Mouse (Mus musculus) E14TG2a.4 (cell line): ENCODE measurements around the gene Ptrh1.

Source experiments
- H3K27me3 ChIP-seq: 2 replicates; pipeline ENCODE4 v1.6.1; 2014; ENCODE audit warnings: low read length, control low read depth; ENCODE audit not compliant: insufficient read depth
- H3K36me3 ChIP-seq: 2 replicates; pipeline ENCODE4 v1.6.1; 2014; ENCODE audit warnings: low read length, control low read depth; ENCODE audit not compliant: insufficient read depth
- H3K4me1 ChIP-seq: replicated peaks from 2 replicates; pipeline ENCODE4 v1.6.1; 2014; ENCODE audit warnings: low read depth, low read length, control low read depth
- H3K4me3 ChIP-seq: replicated peaks from 2 replicates; pipeline ENCODE4 v1.5.1; 2014; ENCODE audit warnings: mild to moderate bottlenecking, low read length
- H3K9me3 ChIP-seq: 2 replicates; pipeline ENCODE4 v1.6.1; 2014; ENCODE audit warnings: low read length, control low read depth
- CTCF ChIP-seq: conservative IDR thresholded peaks from 2 replicates; pipeline ENCODE4 v1.5.1; 2014; ENCODE audit warnings: low read length
- NANOG ChIP-seq: IDR thresholded peaks from 2 replicates; pipeline ENCODE4 v1.6.1; 2014; ENCODE audit warnings: borderline replicate concordance, low read length, mixed read lengths
- POU5F1 ChIP-seq: IDR thresholded peaks from 2 replicates; pipeline ENCODE4 v1.6.1; 2014; ENCODE audit warnings: low read length, borderline replicate concordance

Ptrh1 gene

GRCm38 (mm10) chr2:32821041-32821802, 45.6 kb downstream of the Ptrh1 start:
- TF ChIP-seq NANOG (no peak), CTCF (peak; percentile 73), POU5F1 (no peak)
- H3K4me1 ChIP-seq, result peaks cover 27% of the 10 kb centered on the region
- no peaks in the 10 kb centered on the region for H3K36me3 ChIP-seq
- no peak overlapping the region for H3K4me3 ChIP-seq
- no peaks in the 10 kb centered on the region for H3K9me3 ChIP-seq
- H3K27me3 ChIP-seq, result no peaks in the 10 kb centered on the region

GRCm38 (mm10) chr2:32822643-32823042, 47.1 kb downstream of the Ptrh1 start:
- TF ChIP-seq CTCF (no peak), POU5F1 (no peak)

GRCm38 (mm10) chr2:32823153-32823552, 47.6 kb downstream of the Ptrh1 start:
- TF ChIP-seq NANOG (no peak), POU5F1 (no peak), CTCF (no peak)
- H3K4me3 ChIP-seq, result no peak overlapping the region
- no peaks in the 10 kb centered on the region for H3K36me3 ChIP-seq
- H3K4me1 ChIP-seq, result peaks cover 13% of the 10 kb centered on the region
- H3K27me3 ChIP-seq, result no peaks in the 10 kb centered on the region
- no peaks in the 10 kb centered on the region for H3K9me3 ChIP-seq

More at GRCm38 (mm10) chr2:32822643-32823042, 47.1 kb downstream of the Ptrh1 start:
- H3K9me3 ChIP-seq, result no peaks in the 10 kb centered on the region
- H3K36me3 ChIP-seq, result no peaks in the 10 kb centered on the region
- H3K4me1 ChIP-seq, result peaks cover 18% of the 10 kb centered on the region
- no peaks in the 10 kb centered on the region for H3K27me3 ChIP-seq
- no peak overlapping the region for H3K4me3 ChIP-seq

GRCm38 (mm10) chr2:32823579-32824154, 48.1 kb downstream of the Ptrh1 start:
- no peaks in the 10 kb centered on the region for H3K9me3 ChIP-seq
- TF ChIP-seq NANOG (no peak), CTCF (no peak), POU5F1 (no peak)
- no peaks in the 10 kb centered on the region for H3K36me3 ChIP-seq
- 0 out of 2 replicates have a peak, but pooled peaks cover 11% of the 10 kb centered on the region for H3K4me1 ChIP-seq
- no peak overlapping the region for H3K4me3 ChIP-seq
- no peaks in the 10 kb centered on the region for H3K27me3 ChIP-seq

- Histone ChIP-seq H3K9me3 (no peaks in the 10 kb centered on the region), H3K4me1 (0 out of 2 replicates have a peak, but pooled peaks cover 11% of the 10 kb centered on the region), H3K4me3 (no peak overlapping the region), H3K27me3 (no peaks in the 10 kb centered on the region), H3K36me3 (no peaks in the 10 kb centered on the region)
- TF ChIP-seq POU5F1, result no peak
- no peak for TF ChIP-seq NANOG
- no peak for TF ChIP-seq CTCF
Observed at GRCm38 (mm10) chr2:32824181-32824580, 48.6 kb downstream of the Ptrh1 start.

GRCm38 (mm10) chr2:32824778-32825177, 49.2 kb downstream of the Ptrh1 start:
- Histone ChIP-seq H3K9me3 (no peaks in the 10 kb centered on the region), H3K36me3 (no peaks in the 10 kb centered on the region), H3K27me3 (no peaks in the 10 kb centered on the region), H3K4me1 (0 out of 2 replicates have a peak, but pooled peaks cover 8% of the 10 kb centered on the region), H3K4me3 (no peak overlapping the region)
- TF ChIP-seq CTCF (no peak), NANOG (no peak)

- Histone ChIP-seq H3K4me3 (no peak overlapping the region), H3K9me3 (no peaks in the 10 kb centered on the region), H3K4me1 (0 out of 2 replicates have a peak, but pooled peaks cover 6% of the 10 kb centered on the region), H3K36me3 (no peaks in the 10 kb centered on the region), H3K27me3 (no peaks in the 10 kb centered on the region)
- TF ChIP-seq POU5F1, result no peak
- no peak for TF ChIP-seq NANOG
- TF ChIP-seq CTCF, result no peak
Observed at GRCm38 (mm10) chr2:32825796-32826195, 50.2 kb downstream of the Ptrh1 start.
